ENCODE assay signal across 21 mouse cellular contexts in genomic region chr17:84244182-84244920, GRCm38 (mm10). TPM values are rescaled to one million over a fixed set of nuclear protein-coding genes. Genes with fewer than 3 reads are reported as not detected.
DNase-seq lines count a peak whose midpoint lies in the region; ATAC-seq and TF ChIP-seq lines count a peak whose summit lies in the region.
"Had no signal": no experiment of that assay in that cellular context is flagged by ENCODE, and none has a peak within 500 bp of the region (broad histone marks: within the 10 kb centered on the region; RNA-seq: fewer than 3 reads in every experiment).

No protein-coding gene starts in this region.

- no peak overlapping the region for H3K4me3 ChIP-seq in kidney, embryonic 15.5 days (replicated peaks)
- no peak overlapping the region for H3K4me3 ChIP-seq in intestine, postnatal 0 days (ENCODE audit: low read depth, low read length)
- no peak overlapping the region for H3K4me3 ChIP-seq in limb, embryonic 15.5 days
- H3K4me3 ChIP-seq: lung, embryonic 15.5 days; neural tube, embryonic 15.5 days had no signal

- H3K27me3 ChIP-seq in kidney, embryonic 15.5 days = no peaks in the 10 kb centered on the region
- no peaks in the 10 kb centered on the region for H3K27me3 ChIP-seq in Patski
- H3K27me3 ChIP-seq in intestine, postnatal 0 days (replicated peaks; ENCODE audit: control insufficient read depth, insufficient read depth, low read length) = no peaks in the 10 kb centered on the region
- H3K27me3 ChIP-seq in limb, embryonic 15.5 days = no peaks in the 10 kb centered on the region
- H3K27me3 ChIP-seq: lung, embryonic 15.5 days; neural tube, embryonic 15.5 days had no signal

- H3K9ac ChIP-seq in kidney, embryonic 15.5 days = no peak overlapping the region
- H3K9ac ChIP-seq in intestine, postnatal 0 days (ENCODE audit: low read depth, low read length) = no peak overlapping the region
- no peak overlapping the region for H3K9ac ChIP-seq in limb, embryonic 15.5 days
- H3K9ac ChIP-seq: hindbrain, embryonic 14.5 days; lung, embryonic 15.5 days; neural tube, embryonic 15.5 days had no signal

- H3K4me2 ChIP-seq in kidney, embryonic 15.5 days = peak overlapping the region; percentile 7; the same call in 1 of the 2 replicates
- no peak overlapping the region for H3K4me2 ChIP-seq in intestine, postnatal 0 days (replicated peaks; ENCODE audit: low read depth)
- no peak overlapping the region for H3K4me2 ChIP-seq in limb, embryonic 15.5 days
- H3K4me2 ChIP-seq: heart, embryonic 11.5 days; hindbrain, embryonic 14.5 days; lung, embryonic 15.5 days; neural tube, embryonic 15.5 days had no signal

- POLR2A ChIA-PET in Patski (lab: Charles Lee) = no interaction called here

- peak; percentile 79 for ATAC-seq in kidney, embryonic 15.5 days (replicated peaks; ENCODE audit: low FRiP score)
- ATAC-seq in Patski = peak; percentile 80
- ATAC-seq in intestine, postnatal 0 days = peak; percentile 45; the same call in 1 of the 2 replicates
- peak; percentile 71; the same call in 1 of the 2 replicates for ATAC-seq in limb, embryonic 15.5 days (ENCODE audit: insufficient number of reproducible peaks, low FRiP score, low TSS enrichment, low read depth)
- no peak for ATAC-seq in inflammation-experienced regulatory T-cells, adult 6 months
- ATAC-seq: forebrain, embryonic 16.5 days; midbrain, embryonic 16.5 days had no signal

- peaks cover 29% of the 10 kb centered on the region for H3K4me1 ChIP-seq in kidney, embryonic 15.5 days
- H3K4me1 ChIP-seq in intestine, postnatal 0 days (replicated peaks; ENCODE audit: control insufficient read depth, insufficient read depth, low read length) = no peaks in the 10 kb centered on the region
- peaks cover 20% of the 10 kb centered on the region for H3K4me1 ChIP-seq in limb, embryonic 15.5 days
- H3K4me1 ChIP-seq: neural tube, embryonic 15.5 days had no signal

- peak overlapping the region; percentile 90 for H3K27ac ChIP-seq in kidney, embryonic 15.5 days
- H3K27ac ChIP-seq in intestine, postnatal 0 days (ENCODE audit: low read depth, low read length) = no peak overlapping the region
- H3K27ac ChIP-seq in limb, embryonic 15.5 days = peak overlapping the region; percentile 72
- H3K27ac ChIP-seq: hindbrain, embryonic 14.5 days; lung, embryonic 15.5 days; neural tube, embryonic 15.5 days had no signal

- TF ChIP-seq CTCF in Patski (IDR thresholded peaks at IDR 0.05) = no peak
- no peak for TF ChIP-seq CTCF in intestine, postnatal 0 days (IDR thresholded peaks at IDR 0.05; ENCODE audit: low read depth)

- DNase-seq in kidney, postnatal 36 days = no peak
- peak; percentile 60 for DNase-seq in Patski (ENCODE audit: low read depth, low spot score)
- DNase-seq in T-cell, adult 2 months (ENCODE audit: low spot score) = no peak
- no peak for DNase-seq in spleen, postnatal 14 days (ENCODE audit: low spot score in 2 of 2)
- DNase-seq: adrenal gland, adult 8-10 months; cerebellum, adult 8-10 months; kidney, adult 18-20 months; liver; lung, postnatal 4 days; right cerebral cortex, postnatal 25 days; thymus, postnatal 4 days had no signal

- CTCF ChIA-PET in Patski (lab: Charles Lee) = interaction anchor here (0.8 to 1.7 kb wide), 6 partner anchors 12 to 135 kb away, joined by 3 to 5 read pairs (median 4); no protein-coding TSS in a partner anchor

- no peaks in the 10 kb centered on the region for H3K9me3 ChIP-seq in kidney, embryonic 15.5 days (replicated peaks)
- no peaks in the 10 kb centered on the region for H3K9me3 ChIP-seq in intestine, postnatal 0 days (ENCODE audit: control insufficient read depth)
- H3K9me3 ChIP-seq in limb, embryonic 15.5 days = no peaks in the 10 kb centered on the region
- H3K9me3 ChIP-seq: lung, embryonic 15.5 days; neural tube, embryonic 15.5 days had no signal

- H3K36me3 ChIP-seq in kidney, embryonic 15.5 days = peaks cover 8% of the 10 kb centered on the region; the same call in 1 of the 2 replicates
- H3K36me3 ChIP-seq in intestine, postnatal 0 days (ENCODE audit: control insufficient read depth, insufficient read depth) = no peaks in the 10 kb centered on the region; the same call in 1 of the 2 replicates
- H3K36me3 ChIP-seq in limb, embryonic 15.5 days = no peaks in the 10 kb centered on the region
- H3K36me3 ChIP-seq: lung, embryonic 15.5 days; neural tube, embryonic 15.5 days had no signal

- in situ Hi-C loops in Patski (cut with MboI; ENCODE audit: low pct_unique_long_range_greater_than_20kb) = no loop called here

- 35% methylated on average over 18 of the region's 18 CpGs for WGBS in kidney, embryonic 15.5 days
- 64% methylated on average over 18 of the region's 18 CpGs for WGBS in intestine, postnatal 0 days
- WGBS in limb, embryonic 15.5 days = 44% methylated on average over 18 of the region's 18 CpGs

RNA-seq across cellular contexts. Expression of gene Zfp36l2, which starts 56.6 kb away (rescaled TPM):
- polyA plus RNA-seq in kidney, embryonic 15.5 days (2015; fragmentation: Nextera tagmentation; extraction: Ambion mirVana) = 13.7 and 14.7 TPM in 2 replicates
- polyA plus RNA-seq in Patski (2021) = 68.0 TPM
- 29.6 and 32.0 TPM in 2 replicates for polyA plus RNA-seq in intestine, postnatal 0 days (2015; fragmentation: Nextera tagmentation; extraction: Ambion mirVana)
- polyA plus RNA-seq in limb, embryonic 15.5 days (2015; fragmentation: Nextera tagmentation; extraction: Ambion mirVana) = 19.5 and 22.5 TPM in 2 replicates
- polyA plus RNA-seq in inflammation-experienced regulatory T-cells, adult 6 months (2017; shearing (Covaris generic)) = 10 to 100 TPM; 30.4 to 54.7 (median 42.3) TPM
